Mouse (Mus musculus): Measurements from ENCODE around the gene Zfy1. TPM values are rescaled to one million over a fixed set of nuclear protein-coding genes. Genes with fewer than 3 reads are reported as not detected.
"Not testable (repeated sequence)": the region's sequence is repeated elsewhere in the genome, so short reads cannot be mapped to it uniquely, and the experiment has no call there.

Zfy1 gene
- total RNA-seq (2021), result not detected

- DNase-seq (ENCODE audit: low spot score in 2 of 2); intact Hi-C loops (cut with DNase I): not testable (repeated sequence)
Observed at GRCm38 (mm10) chrY:797309-797708, at the start of gene Zfy1. TSS of gene Zfy1 (minus strand) at chrY:797409.

- no peak for DNase-seq (ENCODE audit: low spot score in 2 of 2)
- intact Hi-C loops (cut with DNase I), result no loop called here
Observed at GRCm38 (mm10) chrY:818396-818795, 21.2 kb upstream of the Zfy1 start, which contains the start of gene Uba1y. TSS of gene Uba1y (plus strand) at chrY:818649.

- DNase-seq (ENCODE audit: low spot score in 2 of 2), result no peak
- intact Hi-C loops (cut with DNase I), result no loop called here
Observed at GRCm38 (mm10) chrY:808991-809661, 11.9 kb upstream of the Zfy1 start.

Other genes with a start within 250 kb of the Zfy1 start
- gene Uba1y, start 21.2 kb upstream of the Zfy1 start, total RNA-seq (2021), result not detected
- gene Kdm5d, start 100.4 kb upstream of the Zfy1 start, total RNA-seq (2021), result 10 to 100 TPM in 1 of 2 experiments, not detected in 1; 14.5 TPM
- 10 to 100 TPM in 1 of 2 experiments, not detected in 1; 53.7 TPM for gene Eif2s3y, start 213.1 kb upstream of the Zfy1 start, total RNA-seq (2021)

All from left cerebral cortex, postnatal 25 days (tissue).